Mouse (Mus musculus) left cerebral cortex, adult 18-20 months (tissue): ENCODE results near the gene Cyp2j12. TPM values are rescaled to one million over a fixed set of nuclear protein-coding genes. Genes with fewer than 3 reads are reported as not detected.
A peak's percentile ranks its signal among the peaks of the same experiment; 100 is the strongest.
"Not testable (repeated sequence)": the region's sequence is repeated elsewhere in the genome, so short reads cannot be mapped to it uniquely, and the experiment has no call there.

Experiments
- DNase-seq, 2 experiments: peaks; one replicate each; pipeline ENCODE4 v3.0.0; 2021 to 2022; ENCODE audit warnings: low spot score in 2 of 2, mixed read lengths in 1 of 2
- long read RNA-seq, 2 experiments: library from polyadenylated mRNA; stranded (forward); transcript quantifications; one replicate each; pipeline ENCODE4 v2.0.0; 2021
- total RNA-seq, 2 experiments: library from RNA; stranded (reverse); gene quantifications; 2 replicates each; pipeline ENCODE4 v1.2.3; 2021

Cyp2j12 gene
- total RNA-seq, result 1 to 10 TPM; 2.0 to 2.6 TPM
- long read RNA-seq, experiment 1, partial matches to known transcripts, result 2 of 8 reads
- long read RNA-seq, experiment 1, other reads (novel, unspliced or antisense), result 1 of 8 reads
- long read RNA-seq, experiment 2, transcript Cyp2j12-202 (8 exons, 1,781 nt), result major isoform, 6 of 10 reads
- long read RNA-seq, experiment 2, partial matches to known transcripts, result 0 of 10 reads
- long read RNA-seq, experiment 2, other reads (novel, unspliced or antisense), result 0 of 10 reads

DNA sequence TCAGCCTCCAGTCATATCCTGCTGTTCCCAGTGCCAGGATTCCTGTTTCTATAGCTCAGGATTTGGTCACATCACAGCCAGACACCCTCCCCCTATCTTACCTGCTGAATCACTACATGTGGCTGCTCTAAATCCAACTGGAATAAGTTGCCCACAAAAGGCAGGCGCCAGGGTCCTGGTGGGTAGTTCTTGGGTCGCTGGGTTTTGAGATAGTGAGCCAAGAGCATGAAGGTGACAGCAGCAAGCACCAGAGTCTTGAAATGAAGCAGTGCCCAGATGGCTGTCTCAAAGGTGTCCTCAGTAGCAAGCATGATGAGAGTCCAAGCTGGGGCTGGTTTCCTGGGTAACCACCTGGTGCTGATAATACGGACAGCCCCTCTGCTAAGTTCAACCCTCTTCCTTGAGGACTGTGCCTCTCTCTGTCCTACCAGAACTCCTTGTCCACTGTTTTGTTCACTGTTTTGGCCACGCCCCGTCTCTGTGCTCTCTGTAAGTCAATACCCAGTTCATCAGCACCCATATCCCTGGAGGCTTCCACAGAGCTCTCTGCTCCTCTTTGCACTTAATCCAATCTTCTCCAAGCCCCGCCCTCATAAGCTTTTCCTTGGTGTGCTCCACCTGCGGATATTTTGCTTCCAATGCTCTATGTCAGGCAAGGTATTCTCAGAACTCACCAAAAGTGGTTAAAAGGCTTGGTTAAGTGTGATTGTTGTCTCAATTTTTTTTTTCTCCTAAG lies at the start of gene Cyp2j12:
Cyp2j12 (minus strand) TSS at position 421 of the 736 bp plus-strand sequence.
- DNase-seq, result peak in 1 of 2 experiments; percentile 7

DNA sequence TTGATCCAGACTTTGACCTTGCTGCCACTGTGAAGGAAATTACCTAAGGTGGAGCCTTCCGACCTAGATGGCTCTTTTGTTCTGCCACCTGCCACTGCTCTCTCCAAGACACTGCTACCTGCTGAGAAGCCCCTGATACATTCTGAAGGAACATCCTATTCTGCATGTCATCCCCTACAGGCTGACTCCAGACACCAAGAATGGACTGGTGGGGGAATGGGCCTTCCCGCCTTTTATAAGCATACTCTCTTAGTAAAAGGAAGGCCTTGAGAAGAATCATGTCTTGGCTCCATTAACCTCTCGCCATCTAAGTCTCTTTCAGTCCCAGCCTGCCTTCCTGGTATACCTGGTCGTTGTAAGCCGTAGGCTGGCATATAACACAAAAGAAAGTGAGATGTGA lies 48.4 kb upstream of the Cyp2j12 start:
- not testable (repeated sequence) for DNase-seq

DNA sequence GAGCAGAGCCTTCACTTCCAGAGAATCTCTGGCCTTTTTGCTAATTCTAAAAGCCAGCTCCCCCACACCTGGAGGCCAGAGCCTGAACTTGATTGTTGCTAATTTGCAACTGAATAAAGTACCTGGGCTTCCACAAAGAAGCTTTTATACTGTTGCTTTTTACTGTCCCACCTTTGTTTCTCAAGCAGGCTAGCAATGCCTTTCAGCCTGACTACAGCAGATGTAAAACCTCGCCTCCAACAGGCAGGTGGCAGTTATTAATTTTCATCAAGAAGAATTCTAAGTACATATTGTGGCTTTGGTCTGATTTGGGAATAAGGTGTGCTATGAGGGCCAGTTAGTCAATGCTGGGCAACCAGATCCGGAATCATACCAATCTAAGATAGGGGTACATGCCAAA lies 47.7 kb upstream of the Cyp2j12 start:
- not testable (repeated sequence) for DNase-seq

DNA sequence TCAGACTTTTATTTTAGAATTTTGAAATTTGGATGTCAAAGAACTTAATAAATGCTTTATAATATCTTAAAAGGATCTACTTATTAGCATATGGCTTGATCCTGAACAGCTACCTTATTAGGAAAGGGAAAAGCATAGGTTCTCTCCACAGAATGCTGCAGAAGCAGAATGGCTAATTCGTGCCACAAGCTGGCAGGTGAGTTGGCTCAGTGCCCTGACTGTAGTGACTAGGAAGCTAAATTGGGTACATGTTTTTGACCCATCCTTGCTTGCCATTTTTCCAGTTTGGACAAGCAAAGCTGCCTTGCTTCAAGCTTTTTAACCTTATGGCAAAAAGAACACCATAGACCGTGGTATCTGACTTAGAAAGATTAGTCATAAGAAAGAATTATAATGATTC lies 47.2 kb upstream of the Cyp2j12 start:
- not testable (repeated sequence) for DNase-seq

DNA sequence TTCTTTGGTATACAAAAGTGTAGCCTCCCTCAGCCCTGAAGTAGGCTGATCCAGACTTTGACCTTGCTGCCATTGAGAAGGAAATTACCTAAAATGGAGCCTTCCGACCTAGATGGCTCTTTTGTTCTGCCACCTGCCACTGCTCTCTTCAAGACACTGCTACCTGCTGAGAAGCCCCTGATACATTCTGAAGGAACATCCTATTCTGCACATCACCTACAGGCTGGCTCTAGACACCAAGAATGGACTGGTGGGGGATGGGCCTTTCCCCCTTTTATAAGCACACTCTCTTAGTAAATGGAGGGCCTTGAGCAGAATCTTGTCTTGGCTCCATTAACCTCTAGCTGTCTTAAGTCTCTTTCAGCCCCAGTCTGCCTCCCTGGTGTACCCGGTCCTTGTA lies 43.8 kb upstream of the Cyp2j12 start:
- DNase-seq, result not testable (repeated sequence)

DNA sequence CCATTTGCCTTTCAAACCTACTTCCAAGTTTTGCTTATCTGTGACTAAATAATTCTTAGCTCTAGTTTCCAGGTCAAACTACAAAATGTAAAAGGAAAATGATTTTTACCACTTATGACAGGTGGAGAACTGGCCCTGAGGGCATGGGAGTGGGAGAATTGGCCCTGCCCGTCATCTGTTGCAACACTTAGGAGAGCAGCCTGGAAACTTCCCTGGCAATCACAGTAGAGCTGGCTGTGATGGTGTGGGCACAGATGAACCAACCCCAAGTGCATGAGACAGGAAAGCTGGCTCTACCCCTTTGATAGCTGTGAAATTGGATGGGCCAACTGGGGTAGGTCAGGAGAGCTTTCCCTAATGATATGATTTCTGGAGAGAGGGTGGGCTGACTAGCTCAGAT lies 21.9 kb upstream of the Cyp2j12 start:
- no peak for DNase-seq

DNA sequence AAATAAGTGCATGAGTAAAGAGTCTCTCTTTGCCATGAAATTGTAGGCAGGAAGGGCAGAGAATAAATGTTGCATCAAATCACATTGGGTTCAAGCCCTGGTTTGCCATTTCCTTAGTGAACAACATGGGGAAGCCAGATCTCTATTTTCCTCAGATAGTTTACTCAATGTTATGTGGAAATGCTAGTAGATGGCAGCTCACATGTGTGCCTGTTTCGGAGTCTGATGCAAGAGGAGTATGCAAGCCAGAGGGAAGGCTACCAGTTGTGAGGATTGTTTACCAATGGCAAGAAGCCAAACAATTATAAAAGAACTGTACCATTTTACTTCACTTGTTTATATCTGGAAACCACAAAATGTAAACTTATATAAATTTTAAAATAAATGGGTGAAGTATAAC lies 20.6 kb upstream of the Cyp2j12 start:
- DNase-seq, result no peak

DNA sequence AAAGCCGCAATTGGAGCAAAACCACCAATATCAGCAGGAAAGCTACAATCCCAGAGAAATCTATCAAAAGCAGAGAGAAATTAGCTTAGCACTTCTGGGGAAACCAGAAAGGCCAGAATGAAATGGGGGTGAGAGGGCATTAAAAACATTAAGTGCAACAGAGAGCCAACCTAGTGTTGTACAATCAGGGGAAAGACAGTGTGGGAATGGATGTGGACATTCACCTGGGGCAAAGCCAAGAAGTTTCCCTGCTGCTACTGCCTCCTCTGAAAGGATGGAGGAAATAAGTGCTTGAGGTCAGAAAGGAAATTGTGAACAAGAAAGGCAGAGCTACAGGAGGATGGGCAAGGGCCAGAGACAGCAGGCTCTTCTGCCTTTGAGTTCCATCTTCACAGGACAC lies 1.7 kb downstream of the Cyp2j12 start:
- no peak for DNase-seq

DNA sequence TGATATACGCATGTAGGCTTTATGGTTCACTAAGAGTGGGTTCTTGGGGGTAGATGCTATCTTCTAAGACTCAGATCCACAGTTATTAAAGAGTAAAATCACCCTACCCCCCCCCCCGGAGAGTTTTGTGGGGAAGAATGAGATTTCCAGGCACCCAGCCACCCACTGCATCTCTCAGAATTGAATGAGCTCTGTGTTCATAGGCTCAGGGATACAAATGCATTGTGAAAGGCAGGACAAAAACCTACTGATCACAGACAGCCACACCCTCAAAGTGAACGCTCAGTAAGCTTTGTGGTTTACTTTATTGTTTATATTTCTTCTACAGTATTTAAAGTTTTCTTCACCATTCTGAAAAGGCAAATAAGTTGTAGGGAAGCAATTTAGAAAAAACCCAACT lies 6.7 kb downstream of the Cyp2j12 start:
- DNase-seq, result no peak

DNA sequence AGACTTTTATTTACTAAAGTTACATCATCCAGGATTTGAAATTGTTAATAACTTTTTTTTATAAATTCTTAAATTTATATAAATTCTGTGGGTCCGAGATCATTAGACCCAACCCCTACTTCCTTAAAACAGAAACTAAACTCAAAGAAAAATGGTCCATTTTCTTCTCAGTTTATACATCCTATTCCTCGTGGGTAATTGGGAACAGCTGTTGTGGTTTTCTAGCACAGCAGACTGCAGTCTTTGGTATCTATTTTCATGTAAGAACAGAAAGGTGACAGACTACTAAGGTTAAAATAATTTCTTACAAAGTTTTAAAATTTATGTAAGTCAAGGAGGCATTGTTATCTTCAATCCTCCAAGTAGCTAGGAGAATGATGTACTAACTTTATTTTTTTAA lies 44.1 kb downstream of the Cyp2j12 start:
- no peak for DNase-seq

DNA sequence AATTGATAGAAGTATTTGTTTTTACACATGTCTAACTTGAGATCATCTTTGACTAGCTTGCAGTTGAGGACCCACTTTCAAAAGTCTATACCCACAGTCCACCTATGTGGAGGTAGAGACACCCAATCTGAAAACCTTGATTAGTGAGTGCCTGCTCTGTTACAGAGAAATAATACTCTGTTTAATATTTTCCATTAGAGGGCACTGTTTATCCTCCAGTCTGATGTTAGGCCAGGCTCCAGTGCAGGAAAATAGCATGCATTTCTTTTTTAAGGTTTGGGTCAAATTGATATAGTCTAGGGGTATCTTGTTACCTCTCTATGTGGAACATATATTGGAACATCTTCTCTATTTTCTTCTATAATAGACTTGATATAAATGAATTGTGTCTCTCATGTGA lies 49.1 kb downstream of the Cyp2j12 start:
- DNase-seq, result no peak

DNA sequence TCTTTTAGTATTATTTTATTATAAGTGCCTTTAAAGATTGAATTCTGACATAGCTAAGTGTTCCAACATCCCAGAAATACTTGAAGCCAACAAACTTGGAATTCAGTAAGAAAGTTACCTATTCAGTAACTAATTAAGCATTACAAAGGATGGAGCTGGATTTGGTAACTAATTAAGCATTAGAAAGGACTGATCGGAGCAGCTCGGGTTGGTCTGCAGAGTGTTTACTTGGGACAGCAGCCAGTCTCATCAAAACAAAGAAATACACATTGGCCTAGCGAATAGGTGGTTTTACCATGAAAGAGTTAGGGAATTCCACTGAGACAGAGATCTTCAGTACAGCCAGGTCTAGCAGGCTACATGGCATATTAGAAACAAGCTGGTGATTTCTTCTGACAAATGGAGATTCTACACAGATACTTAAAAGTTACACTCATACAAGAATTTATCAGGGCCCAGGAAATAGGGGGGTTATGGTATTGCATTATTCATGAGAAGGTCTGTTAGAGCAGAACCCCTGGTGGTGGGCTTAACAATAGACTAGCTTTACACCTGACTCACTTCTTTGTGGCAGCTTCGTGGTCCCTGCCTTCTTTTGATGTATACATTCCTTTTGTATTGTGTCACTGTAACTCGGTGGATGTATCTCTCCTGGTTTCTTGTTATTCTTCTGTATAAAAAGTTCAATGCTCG lies 51.5 kb downstream of the Cyp2j12 start:
- not testable (repeated sequence) for DNase-seq

DNA sequence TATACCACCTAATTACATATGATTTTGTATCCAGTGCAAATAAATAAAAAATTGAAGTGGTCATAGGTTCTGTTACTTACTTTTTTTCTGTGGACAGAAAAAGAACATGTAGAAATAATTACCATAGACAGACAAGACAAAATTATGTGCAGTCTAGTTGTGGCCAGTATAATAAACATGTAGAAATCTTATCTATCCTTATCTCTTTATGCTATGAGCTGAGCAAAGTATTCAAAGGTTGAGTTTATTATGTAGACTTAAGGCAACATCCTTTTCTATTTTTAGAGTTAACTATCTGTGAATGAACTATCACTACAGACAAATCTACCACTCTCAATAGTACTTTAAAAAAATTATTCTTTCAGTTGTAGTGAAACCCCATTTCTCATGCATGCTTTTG lies 62.6 kb downstream of the Cyp2j12 start:
- no peak for DNase-seq

DNA sequence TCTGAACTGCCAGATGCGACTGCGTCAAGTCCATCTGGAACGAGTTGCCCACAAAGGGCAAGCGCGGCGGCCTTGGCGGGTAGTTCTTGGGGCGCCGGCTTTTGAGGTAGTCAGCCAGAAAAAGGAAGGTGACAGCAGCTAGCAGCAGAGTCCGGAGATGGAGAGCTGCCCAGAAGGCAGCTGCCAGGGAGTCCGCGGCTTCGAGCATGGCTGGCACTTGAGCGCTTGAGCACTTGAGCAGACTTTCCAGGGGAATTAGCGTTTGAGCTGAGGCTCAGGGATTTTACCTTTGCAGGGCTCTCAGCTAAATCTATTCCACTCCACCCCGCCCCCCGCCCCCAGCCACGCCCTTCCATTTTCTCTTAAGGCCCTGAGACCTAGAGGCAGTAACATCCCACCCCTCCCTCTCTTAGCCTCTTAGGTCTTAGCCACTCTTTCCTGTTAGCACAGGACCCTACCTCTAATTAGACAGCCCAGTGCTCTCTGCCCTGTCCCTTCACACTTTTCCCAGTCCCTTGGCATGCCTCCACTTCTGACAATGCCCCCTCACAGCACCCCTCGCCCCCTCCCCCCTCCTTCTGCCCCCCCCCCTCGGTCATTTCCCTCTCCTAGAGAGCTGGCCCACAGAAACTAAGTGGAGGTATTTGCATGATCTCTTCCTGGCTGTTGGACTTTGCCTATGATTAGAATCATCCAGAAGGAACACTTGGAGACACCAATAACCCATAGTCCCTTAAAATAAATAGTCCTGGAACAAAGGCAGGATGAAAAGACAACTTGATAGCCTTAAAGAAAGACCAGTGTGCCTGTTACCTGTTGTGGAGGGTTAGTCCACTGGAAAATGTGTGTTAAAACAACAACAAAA lies 63.5 kb downstream of the Cyp2j12 start, which contains the start of gene Cyp2j13:
Cyp2j13 (minus strand) TSS at position 286 of the 865 bp plus-strand sequence.
- peak; percentile 17 to 45 for DNase-seq

DNA sequence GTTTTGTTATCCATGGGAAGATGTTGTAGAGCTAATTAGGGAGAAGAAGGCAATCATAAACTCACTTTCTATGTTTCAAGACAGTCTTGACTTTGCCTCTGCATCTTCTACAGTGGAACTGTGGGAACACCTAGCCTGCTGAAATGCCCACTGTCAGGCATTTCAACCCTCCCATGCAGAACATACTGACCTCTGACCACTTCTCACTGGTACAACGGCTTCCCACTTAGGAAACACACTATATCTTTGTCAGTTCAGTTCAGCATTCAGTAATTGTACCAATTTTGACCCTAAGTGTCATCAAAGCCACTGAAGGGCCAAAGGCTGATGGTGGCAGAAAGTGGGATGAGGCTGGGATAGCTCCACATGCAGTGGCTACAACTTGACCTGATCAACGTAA lies 78.9 kb downstream of the Cyp2j12 start:
- no peak for DNase-seq

DNA sequence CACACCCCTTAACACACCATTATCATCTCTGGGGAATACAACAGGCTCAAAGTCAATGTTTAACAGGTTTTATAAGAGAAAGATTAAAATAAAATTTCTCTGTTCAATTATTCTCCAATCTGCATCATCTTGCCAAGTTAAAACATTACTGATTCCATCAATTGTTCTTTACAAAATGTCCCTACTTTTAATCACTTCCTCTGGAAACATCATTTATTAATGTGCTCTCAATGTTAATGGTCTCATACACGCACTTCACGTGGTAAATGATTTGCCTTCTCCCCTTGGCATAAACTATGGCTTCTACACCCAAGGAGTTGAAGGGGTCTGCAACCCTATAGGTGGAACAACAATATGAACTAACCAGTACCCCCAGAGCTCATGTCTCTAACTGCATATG lies 80.8 kb downstream of the Cyp2j12 start:
- DNase-seq, result no peak

Other genes with a start within 250 kb of the Cyp2j12 start
- 10 to 100 TPM; 65.6 to 71.5 TPM for gene Hook1, start 173.9 kb downstream of the Cyp2j12 start, total RNA-seq
- 1 to 10 TPM; 1.5 to 1.9 TPM for gene Cyp2j13, start 63.6 kb downstream of the Cyp2j12 start, total RNA-seq
- gene Cyp2j7, start 95.5 kb upstream of the Cyp2j12 start, total RNA-seq, result not detected
- under 1 TPM; 0.16 to 0.19 TPM for gene Cyp2j11, start 207.5 kb upstream of the Cyp2j12 start, total RNA-seq